Mouse (Mus musculus): ENCODE measurements around the gene C1d.

DNA sequence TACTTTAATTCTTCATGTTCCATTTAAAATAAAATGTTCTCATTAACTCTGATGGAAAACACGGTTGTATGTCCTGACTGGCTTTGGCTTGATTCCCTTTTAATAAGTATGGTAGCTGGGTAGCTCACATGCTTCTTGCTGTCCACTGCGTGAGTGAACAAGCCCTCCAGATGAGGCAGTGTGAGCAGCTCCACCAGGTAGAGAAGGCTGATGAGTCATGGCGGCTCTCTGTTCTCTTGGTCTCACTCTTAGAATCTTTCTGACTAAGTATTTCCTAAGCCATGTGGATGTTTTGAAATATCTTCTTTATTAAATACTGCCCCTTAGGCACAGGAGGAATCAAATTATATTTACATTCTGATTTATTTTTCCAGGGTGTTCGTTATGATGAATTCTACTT is 9.8 kb downstream of the C1d start:
- no peak for TF ChIP-seq CTCF (IDR thresholded peaks at IDR 0.05; ENCODE audit: low read depth)
- no peak for TF ChIP-seq EP300 (IDR thresholded peaks at IDR 0.05; ENCODE audit: low read depth)

All from heart, postnatal 0 days (tissue).